Mouse (Mus musculus): ENCODE measurements around the gene Bmper.

GRCm38 (mm10) chr9:23390118-23390517 is 167.2 kb downstream of the Bmper start:
- no peak for TF ChIP-seq CTCF (IDR thresholded peaks at IDR 0.05; ENCODE audit: low read depth)
- no peak for TF ChIP-seq EP300 (optimal IDR thresholded peaks at IDR 0.05)

Measured in stomach, postnatal 0 days (tissue).